Mouse (Mus musculus): Measurements from ENCODE around the gene 4930503B20Rik.

DNA sequence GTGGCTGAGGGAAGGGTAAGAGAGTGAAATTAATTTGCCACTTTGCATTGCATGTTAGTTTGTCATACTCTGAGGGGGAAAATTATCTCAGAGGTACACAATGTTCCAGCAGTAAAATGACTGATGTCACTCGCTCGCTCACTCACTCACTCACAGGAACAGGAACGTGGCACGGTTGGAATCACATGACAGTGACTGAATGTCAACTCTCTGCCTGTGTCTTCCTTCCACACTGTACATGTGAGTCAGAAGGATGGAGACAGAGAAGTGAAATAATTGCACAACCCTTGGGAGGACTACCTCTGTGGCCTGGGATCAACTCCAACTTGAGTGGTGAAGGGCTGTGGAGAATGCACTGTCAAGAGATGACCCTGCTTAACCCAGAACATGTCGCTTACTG, 6.3 kb upstream of the 4930503B20Rik start:
- TF ChIP-seq GATA1 (IDR thresholded peaks at IDR 0.05; ENCODE audit: low read length), result no peak
- TF ChIP-seq TAL1 (IDR thresholded peaks at IDR 0.05; ENCODE audit: low read length), result no peak
